8 mouse cellular contexts compared by ENCODE assay signal in genomic region chr11:5059704-5060156, GRCm38 (mm10). TPM values are rescaled to one million over a fixed set of nuclear protein-coding genes. Genes with fewer than 3 reads are reported as not detected.
DNase-seq lines count a peak whose midpoint lies in the region; ATAC-seq and TF ChIP-seq lines count a peak whose summit lies in the region.

No protein-coding gene starts in this region.

- peak; percentile 66 for TF ChIP-seq CTCF in cerebellum, adult 2 months (IDR thresholded peaks at IDR 0.05; ENCODE audit: borderline replicate concordance, insufficient read depth, low read depth, low read length)
- peak; percentile 92 for TF ChIP-seq CTCF in liver, adult 2 months (IDR thresholded peaks at IDR 0.05; ENCODE audit: low read depth, low read length)
- peak; percentile 89 for TF ChIP-seq CTCF in stomach, postnatal 0 days (IDR thresholded peaks at IDR 0.05; ENCODE audit: low read depth)

- DNase-seq in cerebellum, adult 2 months: no peak
- DNase-seq in liver, adult 2 months (ENCODE audit: extremely low read depth, low read depth, low spot score): peak; percentile 40
- no peak for DNase-seq in liver, embryonic 11.5 days (ENCODE audit: low spot score)
- peak; percentile 71 for DNase-seq in embryo, embryonic 10.5 days (ENCODE audit: low spot score)
- DNase-seq in kidney, postnatal 4 days: peak; percentile 54 to 65
- DNase-seq in lung, postnatal 10 days: peak; percentile 62
- peak; percentile 47 for DNase-seq in stomach, postnatal 0 days (ENCODE audit: low spot score)

- peaks cover 8% of the 10 kb centered on the region; the same call in 1 of the 2 replicates for H3K79me2 ChIP-seq in liver, adult 2 months (ENCODE audit: control insufficient read depth, insufficient read depth, low read length)

- no peaks in the 10 kb centered on the region for H3K36me3 ChIP-seq in liver, adult 2 months (ENCODE audit: control insufficient read depth, insufficient read depth, low read length)
- no peaks in the 10 kb centered on the region for H3K36me3 ChIP-seq in liver, embryonic 11.5 days (ENCODE audit: control insufficient read depth, insufficient read depth, low read length)
- H3K36me3 ChIP-seq in stomach, postnatal 0 days (ENCODE audit: control insufficient read depth, insufficient read depth, low read length): peaks cover 3% of the 10 kb centered on the region; the same call in 1 of the 2 replicates

- H3K4me3 ChIP-seq in cerebellum, adult 2 months (replicated peaks; ENCODE audit: insufficient read depth, low read depth, low read length): no peak overlapping the region
- no peak overlapping the region for H3K4me3 ChIP-seq in liver, adult 2 months (ENCODE audit: insufficient read depth, low read depth, low read length)
- H3K4me3 ChIP-seq in liver, embryonic 11.5 days (ENCODE audit: low read depth, low read length): no peak overlapping the region
- H3K4me3 ChIP-seq in stomach, postnatal 0 days (ENCODE audit: low read depth, low read length): no peak overlapping the region

- no peak for TF ChIP-seq EP300 in stomach, postnatal 0 days (optimal IDR thresholded peaks at IDR 0.05)

- H3K27ac ChIP-seq in cerebellum, adult 2 months (ENCODE audit: insufficient read depth, low read length): no peak overlapping the region
- no peak overlapping the region for H3K27ac ChIP-seq in liver, adult 2 months (replicated peaks; ENCODE audit: insufficient read depth, low read depth, low read length)
- H3K27ac ChIP-seq in liver, embryonic 11.5 days (ENCODE audit: low read depth, low read length): no peak overlapping the region
- no peak overlapping the region for H3K27ac ChIP-seq in stomach, postnatal 0 days (replicated peaks)

- no peak overlapping the region for H3K9ac ChIP-seq in liver, adult 2 months (ENCODE audit: low read depth, low read length)
- H3K9ac ChIP-seq in liver, embryonic 11.5 days (ENCODE audit: low read depth, low read length): no peak overlapping the region
- no peak overlapping the region for H3K9ac ChIP-seq in stomach, postnatal 0 days (ENCODE audit: low read length)

- no peak overlapping the region for H3K4me2 ChIP-seq in liver, embryonic 11.5 days
- no peak overlapping the region; the same call in 1 of the 2 replicates for H3K4me2 ChIP-seq in stomach, postnatal 0 days (replicated peaks; ENCODE audit: low read depth)

- H3K4me1 ChIP-seq in cerebellum, adult 2 months (ENCODE audit: control insufficient read depth, insufficient read depth, low read length): peaks cover 25% of the 10 kb centered on the region
- peaks cover 20% of the 10 kb centered on the region for H3K4me1 ChIP-seq in liver, adult 2 months (ENCODE audit: control insufficient read depth, insufficient read depth, low read length)
- peaks cover 36% of the 10 kb centered on the region for H3K4me1 ChIP-seq in liver, embryonic 11.5 days (replicated peaks; ENCODE audit: control insufficient read depth, insufficient read depth, low read length)
- peaks cover 26% of the 10 kb centered on the region for H3K4me1 ChIP-seq in stomach, postnatal 0 days (replicated peaks; ENCODE audit: control insufficient read depth, insufficient read depth)

- no peaks in the 10 kb centered on the region; the same call in 1 of the 2 replicates for H3K27me3 ChIP-seq in cerebellum, adult 2 months (ENCODE audit: control insufficient read depth, insufficient read depth, low read length)
- 0 out of 2 replicates have a peak, but pooled peaks cover 7% of the 10 kb centered on the region for H3K27me3 ChIP-seq in liver, adult 2 months (ENCODE audit: control insufficient read depth, insufficient read depth, low read length)
- peaks cover 89% of the 10 kb centered on the region for H3K27me3 ChIP-seq in liver, embryonic 11.5 days (replicated peaks; ENCODE audit: control insufficient read depth, insufficient read depth, low read length)
- H3K27me3 ChIP-seq in stomach, postnatal 0 days (ENCODE audit: control insufficient read depth, insufficient read depth, low read length): peaks cover 10% of the 10 kb centered on the region; the same call in 1 of the 2 replicates

- TF ChIP-seq POLR2A in cerebellum, adult 2 months (IDR thresholded peaks at IDR 0.05; ENCODE audit: borderline replicate concordance, insufficient read depth, low read length): no peak
- TF ChIP-seq POLR2A in liver, adult 2 months (IDR thresholded peaks at IDR 0.05; ENCODE audit: extremely low read depth, insufficient read depth, low read length): no peak

- no peaks in the 10 kb centered on the region for H3K9me3 ChIP-seq in liver, embryonic 11.5 days (ENCODE audit: control insufficient read depth, low read length)
- no peaks in the 10 kb centered on the region for H3K9me3 ChIP-seq in stomach, postnatal 0 days (ENCODE audit: control insufficient read depth, low read length)

- ATAC-seq in cerebellum, adult (ENCODE audit: insufficient number of reproducible peaks, low FRiP score, low TSS enrichment): no peak
- no peak for ATAC-seq in liver, embryonic 11.5 days (replicated peaks; ENCODE audit: low FRiP score)
- no peak for ATAC-seq in stomach, postnatal 0 days (ENCODE audit: low FRiP score, low TSS enrichment)

- WGBS in cerebellum, adult 2 months: 11% methylated on average over 27 of the region's 27 CpGs
- WGBS in liver, adult 2 months: 30% methylated on average over 27 of the region's 27 CpGs
- WGBS in liver, embryonic 11.5 days: 10% methylated on average over 27 of the region's 27 CpGs
- 19% methylated on average over 27 of the region's 27 CpGs for WGBS in stomach, postnatal 0 days

RNA-seq across cellular contexts. Expression of gene Rasl10a, which starts 1.8 kb away (rescaled TPM):
- 2.3 and 2.9 TPM in 2 replicates for polyA plus RNA-seq in cerebellum, adult 2 months (2012; rRNA removed)
- total RNA-seq in liver, adult 2 months (2014; rRNA removed): not detected in 2 replicates
- 0.26 TPM in 1 of 2 replicates, not detected in the other for polyA plus RNA-seq in liver, adult 2 months (2012; rRNA removed)
- 0.75 and 1.3 TPM in 2 replicates for polyA plus RNA-seq in liver, embryonic 11.5 days (2014; fragmentation: Nextera tagmentation; extraction: Ambion mirVana)
- polyA plus RNA-seq in stomach, postnatal 0 days (2015; fragmentation: Nextera tagmentation; extraction: Ambion mirVana): 1.6 and 1.9 TPM in 2 replicates

RNA-seq across cellular contexts. Expression of gene Gas2l1, which starts 5.4 kb away (rescaled TPM):
- polyA plus RNA-seq in cerebellum, adult 2 months (2012; rRNA removed): 52.2 and 57.4 TPM in 2 replicates
- 3.1 and 7.3 TPM in 2 replicates for total RNA-seq in liver, adult 2 months (2014; rRNA removed)
- 25.4 and 25.8 TPM in 2 replicates for polyA plus RNA-seq in liver, adult 2 months (2012; rRNA removed)
- 41.9 and 46.5 TPM in 2 replicates for polyA plus RNA-seq in liver, embryonic 11.5 days (2014; fragmentation: Nextera tagmentation; extraction: Ambion mirVana)
- polyA plus RNA-seq in stomach, postnatal 0 days (2015; fragmentation: Nextera tagmentation; extraction: Ambion mirVana): 21.4 and 24.8 TPM in 2 replicates

RNA-seq across cellular contexts. Expression of gene Rhbdd3, which starts 39.0 kb away (rescaled TPM):
- 27.6 and 29.5 TPM in 2 replicates for polyA plus RNA-seq in cerebellum, adult 2 months (2012; rRNA removed)
- 8.6 and 13.8 TPM in 2 replicates for total RNA-seq in liver, adult 2 months (2014; rRNA removed)
- 26.5 and 30.8 TPM in 2 replicates for polyA plus RNA-seq in liver, adult 2 months (2012; rRNA removed)
- 27.0 and 29.1 TPM in 2 replicates for polyA plus RNA-seq in liver, embryonic 11.5 days (2014; fragmentation: Nextera tagmentation; extraction: Ambion mirVana)
- polyA plus RNA-seq in stomach, postnatal 0 days (2015; fragmentation: Nextera tagmentation; extraction: Ambion mirVana): 19.1 and 19.6 TPM in 2 replicates

RNA-seq across cellular contexts. Expression of gene Ewsr1, which starts 39.3 kb away (rescaled TPM):
- polyA plus RNA-seq in cerebellum, adult 2 months (2012; rRNA removed): 412 and 449 TPM in 2 replicates
- 88.6 and 89.8 TPM in 2 replicates for total RNA-seq in liver, adult 2 months (2014; rRNA removed)
- polyA plus RNA-seq in liver, adult 2 months (2012; rRNA removed): 95.1 and 112 TPM in 2 replicates
- 363 and 367 TPM in 2 replicates for polyA plus RNA-seq in liver, embryonic 11.5 days (2014; fragmentation: Nextera tagmentation; extraction: Ambion mirVana)
- polyA plus RNA-seq in stomach, postnatal 0 days (2015; fragmentation: Nextera tagmentation; extraction: Ambion mirVana): 231 and 235 TPM in 2 replicates

Comparison
In these comparisons a context has a peak if more than half of its experiments do, and no peak if none do; other contexts are left out.
1. DNase-seq: peak in liver, adult 2 months (single experiment), embryo, embryonic 10.5 days (single experiment), kidney, postnatal 4 days (2 of 2), lung, postnatal 10 days (single experiment) and stomach, postnatal 0 days (single experiment); none in cerebellum, adult 2 months (0 of 2) and liver, embryonic 11.5 days (single experiment).
2. Peak in every context shown above with its lines, with median percentiles within 50 percentile points of each other: CTCF ChIP-seq.